38 mouse cellular contexts compared by ENCODE assay signal in the genomic region with DNA sequence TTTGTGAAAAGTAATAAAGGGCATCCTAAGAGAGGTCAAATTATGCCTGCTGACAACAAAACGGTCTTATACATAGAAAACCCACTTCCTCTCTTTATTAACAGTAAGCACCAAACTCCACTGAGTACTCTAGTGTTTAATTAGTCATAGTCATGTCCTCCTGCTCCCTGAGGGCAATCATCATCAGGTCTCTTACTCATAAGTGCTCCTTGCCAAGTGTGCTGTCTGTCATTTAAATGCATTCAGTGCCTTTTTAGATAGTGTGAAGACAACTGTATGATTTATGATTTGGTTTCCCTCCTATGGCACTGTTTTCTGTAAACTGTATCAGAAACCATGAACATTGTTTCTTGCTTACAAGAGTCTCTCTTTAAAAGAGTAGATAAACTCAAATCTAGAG. TPM values are rescaled to one million over a fixed set of nuclear protein-coding genes. Genes with fewer than 3 reads are reported as not detected.
DNase-seq lines count a peak whose midpoint lies in the region; TF ChIP-seq lines count a peak whose summit lies in the region.
"Had no signal": no experiment of that assay in that cellular context is flagged by ENCODE, and none has a peak within 500 bp of the region (broad histone marks: within the 10 kb centered on the region; RNA-seq: fewer than 3 reads in every experiment).

No protein-coding gene starts in this region.

- H3K4me2 ChIP-seq in myocyte (ENCODE audit: low read depth) = peak overlapping the region; percentile 30
- H3K4me2 ChIP-seq: embryonic facial prominence, embryonic 12.5 days; heart, embryonic 11.5 days; hindbrain, embryonic 13.5 days; limb, embryonic 12.5 days; liver, embryonic 12.5 days; midbrain, embryonic 13.5 days; neural tube, embryonic 15.5 days had no signal

- peaks cover 35% of the 10 kb centered on the region for H3K79me3 ChIP-seq in C2C12 (ENCODE audit: low read depth)

- no peak for TF ChIP-seq POLR2A in myocyte (IDR thresholded peaks at IDR 0.05; ENCODE audit: insufficient read length, low read depth)

- H3K27ac ChIP-seq in gastrocnemius, adult 2 months = peak overlapping the region; percentile 31; the same call in 1 of the 2 replicates
- H3K27ac ChIP-seq: embryonic facial prominence, embryonic 12.5 days; hindbrain, embryonic 13.5 days; limb, embryonic 12.5 days; liver, embryonic 12.5 days; midbrain, embryonic 13.5 days; neural tube, embryonic 15.5 days had no signal

- no peak overlapping the region for H3ac ChIP-seq in C2C12 (ENCODE audit: control insufficient read depth, insufficient read length, low read depth)
- H3ac ChIP-seq in myocyte (ENCODE audit: control insufficient read depth, insufficient read length) = no peak overlapping the region

- no peak for TF ChIP-seq CTCF in gastrocnemius, adult 2 months (IDR thresholded peaks at IDR 0.05)
- TF ChIP-seq CTCF in C2C12 (IDR thresholded peaks at IDR 0.05; ENCODE audit: control insufficient read depth, insufficient read depth, insufficient read length) = no peak

- H3K27me3 ChIP-seq in C2C12 (ENCODE audit: control insufficient read depth, insufficient read depth, insufficient read length) = no peaks in the 10 kb centered on the region
- no peaks in the 10 kb centered on the region for H3K27me3 ChIP-seq in myocyte (ENCODE audit: control insufficient read depth, insufficient read depth, insufficient read length)
- H3K27me3 ChIP-seq: embryonic facial prominence, embryonic 12.5 days; hindbrain, embryonic 13.5 days; limb, embryonic 12.5 days; liver, embryonic 12.5 days; midbrain, embryonic 13.5 days; neural tube, embryonic 15.5 days; Patski had no signal

- no peak for DNase-seq in gastrocnemius, adult 2 months
- no peak for DNase-seq in gastrocnemius, postnatal 36 days
- DNase-seq in adipocyte (ENCODE audit: low spot score) = peak; percentile 42
- no peak for DNase-seq in thymus, postnatal 4 days
- DNase-seq in testis, postnatal 14 days (ENCODE audit: low spot score) = no peak
- DNase-seq: cerebellum, adult 8-10 months; cerebellum, postnatal 36 days; embryo, embryonic 11 days; gastrocnemius, postnatal 25 days; heart, adult 18-20 months; heart, postnatal 36 days; kidney, adult 9 months; kidney, postnatal 10 days; layer of hippocampus, postnatal 36 days; liver, postnatal 0 days; lung, postnatal 36 days; retina, postnatal 1 day; right cerebral cortex, postnatal 14 days; thymus, postnatal 14 days had no signal

- intact Hi-C loops in gastrocnemius, adult 2 months (cut with DNase I) = no loop called here
- intact Hi-C loops in gastrocnemius, postnatal 36 days (cut with DNase I) = no loop called here

- H3K4me3 ChIP-seq in gastrocnemius, adult 2 months = no peak overlapping the region
- H3K4me3 ChIP-seq in C2C12 (ENCODE audit: insufficient read depth, poor library complexity, severe bottlenecking) = no peak overlapping the region
- no peak overlapping the region for H3K4me3 ChIP-seq in myocyte
- H3K4me3 ChIP-seq: embryonic facial prominence, embryonic 12.5 days; hindbrain, embryonic 13.5 days; limb, embryonic 12.5 days; liver, embryonic 12.5 days; midbrain, embryonic 13.5 days; neural tube, embryonic 15.5 days had no signal

- H3K36me3 ChIP-seq in C2C12 (ENCODE audit: control insufficient read depth, insufficient read depth) = peaks cover 31% of the 10 kb centered on the region
- peaks cover 17% of the 10 kb centered on the region for H3K36me3 ChIP-seq in myocyte (ENCODE audit: control insufficient read depth, insufficient read depth)

- H3K79me2 ChIP-seq in C2C12 (ENCODE audit: control insufficient read depth, insufficient read depth) (peaks cover 51% of the 10 kb centered on the region), myocyte (ENCODE audit: control insufficient read depth, insufficient read depth) (peaks cover 37% of the 10 kb centered on the region)

TF ChIP-seq in C2C12, 6 proteins besides CTCF, POLR2A, EP300 and RAD21:
- no peak for TF ChIP-seq CEBPB (IDR thresholded peaks at IDR 0.05; ENCODE audit: low read depth)
- TF ChIP-seq MYOD1 (IDR thresholded peaks at IDR 0.05; ENCODE audit: control insufficient read depth, insufficient read length, low read depth) = peak; percentile 18
- peak; percentile 6 for TF ChIP-seq FOSL1 (IDR thresholded peaks at IDR 0.05; ENCODE audit: insufficient read depth, low read length, poor library complexity, severe bottlenecking)

TF ChIP-seq in myocyte, 11 proteins besides CTCF, POLR2A, EP300 and RAD21:
- TF ChIP-seq USF1 (IDR thresholded peaks at IDR 0.05; ENCODE audit: low read depth) (no peak), POLR2AphosphoS2 (IDR thresholded peaks at IDR 0.05; ENCODE audit: insufficient read length, low read depth) (no peak), MAX (IDR thresholded peaks at IDR 0.05; ENCODE audit: low read depth) (no peak), SRF (IDR thresholded peaks at IDR 0.05; ENCODE audit: control insufficient read depth, insufficient read length, low read depth) (no peak), TCF12 (IDR thresholded peaks at IDR 0.05; ENCODE audit: insufficient read depth, poor library complexity, severe bottlenecking) (no peak), MYOG (IDR thresholded peaks at IDR 0.05; ENCODE audit: control insufficient read depth in 1 of 3, insufficient read depth in 1 of 3, insufficient read length in 2 of 3, low read depth in 2 of 3) (no peak), TCF3 (IDR thresholded peaks at IDR 0.05; ENCODE audit: insufficient read length, low read depth) (no peak), REST (IDR thresholded peaks at IDR 0.05; ENCODE audit: insufficient read depth, insufficient read length) (no peak), CEBPB (IDR thresholded peaks at IDR 0.05; ENCODE audit: insufficient read depth, poor library complexity, severe bottlenecking) (no peak), E2F4 (IDR thresholded peaks at IDR 0.05; ENCODE audit: insufficient read depth) (no peak)

RNA-seq across cellular contexts. Expression of a gene that starts 7.3 kb away (rescaled TPM):
- under 1 TPM; 0.22 to 0.48 TPM for total RNA-seq in gastrocnemius, adult 2 months (2021)
- under 1 TPM in 1 of 2 experiments, not detected in 1; 0.42 TPM for total RNA-seq in gastrocnemius, postnatal 36 days (2021)
- 1.9 TPM for polyA plus RNA-seq in C2C12 (2012; fragmentation: generic; extraction: Trizol)
- polyA plus RNA-seq in myocyte (2012; fragmentation: generic; extraction: Trizol) = 2.0 TPM

RNA-seq across cellular contexts. Expression of a gene that starts 8.0 kb away (rescaled TPM):
- total RNA-seq in gastrocnemius, adult 2 months (2021) = 10 to 100 TPM; 51.6 to 58.9 TPM
- 10 to 100 TPM; 43.9 to 50.4 TPM for total RNA-seq in gastrocnemius, postnatal 36 days (2021)
- 11.6 TPM for polyA plus RNA-seq in C2C12 (2012; fragmentation: generic; extraction: Trizol)
- 12.0 TPM for polyA plus RNA-seq in myocyte (2012; fragmentation: generic; extraction: Trizol)

RNA-seq across cellular contexts. Expression of a gene that starts 23.1 kb away (rescaled TPM):
- total RNA-seq in gastrocnemius, adult 2 months (2021) = not detected
- total RNA-seq in gastrocnemius, postnatal 36 days (2021) = not detected
- polyA plus RNA-seq in C2C12 (2012; fragmentation: generic; extraction: Trizol) (not detected), myocyte (2012; fragmentation: generic; extraction: Trizol) (not detected)
- total RNA-seq: gastrocnemius, postnatal 25 days; heart, adult 18-20 months; heart, postnatal 36 days; layer of hippocampus, postnatal 36 days; megakaryocyte-erythroid progenitor cell, adult 5-6 weeks had no signal
- polyA plus RNA-seq: embryonic facial prominence, embryonic 12.5 days; forebrain, embryonic 14.5 days; heart, embryonic 11.5 days; heart, embryonic 16.5 days; hindbrain, embryonic 13.5 days; intestine, embryonic 16.5 days; large intestine, adult 2 months; limb, embryonic 12.5 days; liver, embryonic 12.5 days; liver, postnatal 0 days; lung, embryonic 16.5 days; midbrain, embryonic 13.5 days; neural tube, embryonic 15.5 days; Patski; small intestine, adult 2 months; stomach, embryonic 14.5 days had no signal

RNA-seq across cellular contexts. Expression of a gene that starts 30.6 kb away (rescaled TPM):
- total RNA-seq in gastrocnemius, adult 2 months (2021) = not detected
- total RNA-seq in gastrocnemius, postnatal 36 days (2021) = not detected
- polyA plus RNA-seq in C2C12 (2012; fragmentation: generic; extraction: Trizol) (not detected), myocyte (2012; fragmentation: generic; extraction: Trizol) (not detected)
- total RNA-seq: gastrocnemius, postnatal 25 days; heart, adult 18-20 months; heart, postnatal 36 days; layer of hippocampus, postnatal 36 days; megakaryocyte-erythroid progenitor cell, adult 5-6 weeks had no signal
- polyA plus RNA-seq: embryonic facial prominence, embryonic 12.5 days; forebrain, embryonic 14.5 days; heart, embryonic 11.5 days; heart, embryonic 16.5 days; hindbrain, embryonic 13.5 days; intestine, embryonic 16.5 days; large intestine, adult 2 months; limb, embryonic 12.5 days; liver, embryonic 12.5 days; liver, postnatal 0 days; lung, embryonic 16.5 days; midbrain, embryonic 13.5 days; neural tube, embryonic 15.5 days; Patski; small intestine, adult 2 months; stomach, embryonic 14.5 days; testis, adult 2 months had no signal

RNA-seq across cellular contexts. Expression of a gene that starts 37.6 kb away (rescaled TPM):
- not detected for total RNA-seq in gastrocnemius, adult 2 months (2021)
- not detected for total RNA-seq in gastrocnemius, postnatal 36 days (2021)
- polyA plus RNA-seq in C2C12 (2012; fragmentation: generic; extraction: Trizol) (not detected), myocyte (2012; fragmentation: generic; extraction: Trizol) (not detected)
- total RNA-seq: gastrocnemius, postnatal 25 days; heart, adult 18-20 months; heart, postnatal 36 days; layer of hippocampus, postnatal 36 days; megakaryocyte-erythroid progenitor cell, adult 5-6 weeks had no signal
- polyA plus RNA-seq: embryonic facial prominence, embryonic 12.5 days; forebrain, embryonic 14.5 days; heart, embryonic 11.5 days; heart, embryonic 16.5 days; hindbrain, embryonic 13.5 days; intestine, embryonic 16.5 days; large intestine, adult 2 months; limb, embryonic 12.5 days; liver, embryonic 12.5 days; liver, postnatal 0 days; lung, embryonic 16.5 days; midbrain, embryonic 13.5 days; neural tube, embryonic 15.5 days; Patski; small intestine, adult 2 months; stomach, embryonic 14.5 days; testis, adult 2 months had no signal
